Mouse (Mus musculus) heart, embryonic 10.5 days (tissue): ENCODE data around the gene Chd2. TPM values are rescaled to one million over a fixed set of nuclear protein-coding genes. Genes with fewer than 3 reads are reported as not detected.

Experiments
- DNase-seq: peaks from one replicate; pipeline ENCODE4 v3.0.0-alpha.2; 2017; ENCODE audit warnings: low spot score
- H3K27ac ChIP-seq: fragments of 300-500 bp; sonication (generic); 2 replicates; pipeline ENCODE4 v1.5.1; 2016; ENCODE audit warnings: mild to moderate bottlenecking
- H3K27me3 ChIP-seq: fragments of 300-500 bp; sonication (generic); 2 replicates; pipeline ENCODE4 v1.6.1; 2016; ENCODE audit warnings: mild to moderate bottlenecking; ENCODE audit not compliant: poor library complexity, insufficient read depth, severe bottlenecking
- H3K36me3 ChIP-seq: fragments of 300-500 bp; sonication (generic); 2 replicates; pipeline ENCODE4 v1.6.1; 2016; ENCODE audit warnings: mild to moderate bottlenecking, moderate library complexity
- H3K4me1 ChIP-seq: fragments of 300-500 bp; sonication (generic); 2 replicates; pipeline ENCODE4 v1.6.1; 2016; ENCODE audit warnings: mild to moderate bottlenecking
- H3K4me3 ChIP-seq: fragments of 300-500 bp; sonication (generic); 2 replicates; pipeline ENCODE4 v1.5.1; 2016; ENCODE audit warnings: mild to moderate bottlenecking, moderate library complexity
- H3K9me3 ChIP-seq: fragments of 300-500 bp; sonication (generic); 2 replicates; pipeline ENCODE4 v1.6.1; 2016; ENCODE audit warnings: mild to moderate bottlenecking, moderate library complexity
- WGBS: fragments of 180-500 bp; shearing (Covaris S2); methylation state at CpG from one replicate; pipeline ENCODE4 v1.1.7; 2016; 5-methylcytosine and 5-hydroxymethylcytosine counted together
- polyA plus RNA-seq: library from polyadenylated mRNA; unstranded; fragments of >200 nt; fragmentation: Nextera tagmentation; extraction: Ambion mirVana; gene quantifications from 2 replicates; pipeline ENCODE4 v1.2.1, GENCODE M21; 2016

Chd2 gene
- polyA plus RNA-seq, 1 experiment from 2014 or later: 43.6 TPM

DNA sequence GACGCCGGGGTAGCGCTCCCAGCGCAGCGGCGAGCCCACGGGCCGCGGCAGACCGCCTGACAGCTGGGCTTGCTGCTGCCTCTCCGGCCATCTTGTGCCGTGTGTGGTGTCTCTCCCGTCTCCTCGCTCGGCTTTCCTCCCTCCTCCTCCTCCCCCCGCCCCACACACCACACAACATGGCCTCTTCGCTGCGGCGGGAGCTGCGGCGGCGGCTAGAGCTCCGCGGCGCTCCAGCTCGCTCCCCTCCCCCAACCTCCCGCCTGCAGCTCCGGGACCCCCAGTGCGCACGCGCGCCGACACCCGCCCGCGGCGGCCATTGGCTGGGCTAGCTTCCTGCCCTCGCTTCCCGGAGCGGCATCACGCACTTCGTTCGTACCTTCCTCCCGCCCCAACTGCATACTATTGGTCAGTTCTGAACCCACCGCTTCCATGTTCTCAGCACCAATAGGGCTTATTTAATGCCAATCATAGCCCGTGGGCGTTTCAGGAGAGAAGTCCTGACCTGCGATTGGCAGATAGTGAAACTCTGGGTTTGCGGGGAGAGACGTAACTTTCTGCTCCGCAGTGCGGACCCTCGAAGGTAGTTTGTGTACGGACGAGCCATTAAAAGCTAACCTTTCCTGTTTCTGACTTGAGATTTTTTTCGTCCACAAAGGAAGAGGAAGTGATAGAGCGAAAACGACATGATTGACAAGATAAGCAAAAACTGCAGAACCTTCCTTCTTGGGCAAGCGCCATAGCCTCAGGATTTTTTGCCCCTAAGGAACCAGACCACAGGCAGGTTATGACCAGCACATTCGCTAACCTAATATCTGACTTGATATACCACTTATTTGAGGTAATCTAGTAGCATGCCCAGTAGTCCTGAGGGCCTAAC lies 16.9 kb upstream of the Chd2 start:
- peak; percentile 100 for DNase-seq
- Histone ChIP-seq H3K4me1 (peaks cover 16% of the 10 kb centered on the region), H3K36me3 (peaks cover 6% of the 10 kb centered on the region; the same call in 1 of the 2 replicates), H3K27ac (peak overlapping the region; percentile 100), H3K4me3 (peak overlapping the region; percentile 99), H3K9me3 (no peaks in the 10 kb centered on the region), H3K27me3 (no peaks in the 10 kb centered on the region)
- WGBS: under 1% methylated on average over 59 of the region's 60 CpGs

DNA sequence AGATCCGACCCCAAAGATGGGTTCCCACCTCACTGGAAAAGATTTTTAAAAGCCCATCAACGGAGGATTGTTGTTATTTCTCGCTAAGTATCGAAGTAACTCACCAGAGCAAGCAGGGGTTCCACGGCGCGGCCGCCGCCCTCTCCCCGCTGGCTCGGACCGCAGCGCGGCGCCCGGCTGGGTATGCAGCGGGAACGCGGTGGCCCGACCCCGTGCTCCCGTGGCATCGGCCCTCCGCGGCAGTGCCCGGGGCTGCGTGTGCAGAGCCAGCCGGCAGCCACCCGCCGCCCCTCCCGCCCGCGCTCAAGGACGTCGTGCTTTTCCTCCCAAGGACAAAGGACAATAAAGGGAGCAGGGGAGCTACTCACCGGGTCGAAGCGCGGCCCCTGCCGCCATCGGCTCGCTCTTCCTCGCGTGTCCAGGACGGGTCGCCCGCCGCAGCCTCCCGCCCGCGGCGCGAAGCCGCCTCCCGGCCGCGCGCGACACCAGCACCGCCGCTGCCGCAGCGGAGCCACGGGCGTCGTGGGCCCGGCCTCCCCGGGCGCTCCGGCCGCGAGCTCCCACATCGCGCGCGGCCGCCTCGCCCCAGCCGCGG lies 16.1 kb upstream of the Chd2 start:
- Histone ChIP-seq H3K4me3 (peak overlapping the region; percentile 99), H3K4me1 (peaks cover 16% of the 10 kb centered on the region), H3K36me3 (peaks cover 6% of the 10 kb centered on the region; the same call in 1 of the 2 replicates), H3K9me3 (no peaks in the 10 kb centered on the region), H3K27me3 (no peaks in the 10 kb centered on the region), H3K27ac (peak overlapping the region; percentile 100)
- DNase-seq: peak; percentile 85
- WGBS: under 1% methylated on average over 80 of the region's 80 CpGs

DNA sequence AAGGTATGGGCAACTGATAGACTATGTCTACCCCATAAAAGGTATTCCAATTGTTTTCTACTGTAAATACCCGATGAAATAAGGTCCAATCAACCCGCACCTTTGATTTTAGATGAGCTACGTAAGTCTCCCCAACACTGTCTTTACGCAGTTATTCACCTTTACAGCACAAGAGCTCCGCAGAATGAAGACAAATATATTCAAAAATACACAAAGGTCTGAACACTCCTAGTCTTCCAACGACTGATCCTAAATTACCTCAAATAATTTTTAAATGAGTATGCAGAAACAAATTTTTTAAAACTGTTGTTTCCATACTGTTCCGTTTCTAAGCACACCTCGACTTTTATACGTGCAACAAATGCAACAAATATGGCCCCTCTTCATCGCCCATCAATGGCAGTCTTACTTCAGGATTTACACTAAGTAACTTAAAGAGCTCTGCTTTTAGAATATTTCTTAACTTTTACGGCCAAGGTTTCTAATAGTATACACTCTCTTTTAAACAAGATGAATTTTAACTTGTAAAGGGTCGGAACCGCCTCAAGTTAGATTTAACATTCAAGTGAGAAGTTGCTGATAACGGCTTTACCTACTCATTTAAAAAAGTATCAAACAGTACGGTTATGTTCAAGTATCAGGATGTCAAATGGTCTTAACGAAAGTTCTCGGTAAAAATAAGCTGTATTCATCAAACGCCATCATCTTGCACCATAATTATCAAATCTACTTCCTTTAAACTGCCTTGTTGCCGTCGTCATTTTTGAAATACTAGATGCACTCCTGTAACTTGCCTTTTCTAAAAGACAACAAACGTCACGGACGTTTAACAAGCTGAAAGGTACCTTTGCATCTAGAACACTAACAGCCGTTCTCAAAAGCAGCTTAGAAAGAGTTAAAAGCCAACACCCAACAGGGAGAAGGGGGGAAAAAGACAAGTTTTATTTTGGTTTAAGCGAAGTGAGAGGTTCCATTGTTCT lies 15.3 kb upstream of the Chd2 start:
- peak overlapping the region; percentile 99 for H3K4me3 ChIP-seq
- DNase-seq: no peak
- no peaks in the 10 kb centered on the region for H3K27me3 ChIP-seq
- H3K9me3 ChIP-seq: no peaks in the 10 kb centered on the region
- H3K4me1 ChIP-seq: peaks cover 15% of the 10 kb centered on the region
- H3K36me3 ChIP-seq: peaks cover 13% of the 10 kb centered on the region
- H3K27ac ChIP-seq: peak overlapping the region; percentile 100
- under 1% methylated on average over 25 of the region's 25 CpGs for WGBS

DNA sequence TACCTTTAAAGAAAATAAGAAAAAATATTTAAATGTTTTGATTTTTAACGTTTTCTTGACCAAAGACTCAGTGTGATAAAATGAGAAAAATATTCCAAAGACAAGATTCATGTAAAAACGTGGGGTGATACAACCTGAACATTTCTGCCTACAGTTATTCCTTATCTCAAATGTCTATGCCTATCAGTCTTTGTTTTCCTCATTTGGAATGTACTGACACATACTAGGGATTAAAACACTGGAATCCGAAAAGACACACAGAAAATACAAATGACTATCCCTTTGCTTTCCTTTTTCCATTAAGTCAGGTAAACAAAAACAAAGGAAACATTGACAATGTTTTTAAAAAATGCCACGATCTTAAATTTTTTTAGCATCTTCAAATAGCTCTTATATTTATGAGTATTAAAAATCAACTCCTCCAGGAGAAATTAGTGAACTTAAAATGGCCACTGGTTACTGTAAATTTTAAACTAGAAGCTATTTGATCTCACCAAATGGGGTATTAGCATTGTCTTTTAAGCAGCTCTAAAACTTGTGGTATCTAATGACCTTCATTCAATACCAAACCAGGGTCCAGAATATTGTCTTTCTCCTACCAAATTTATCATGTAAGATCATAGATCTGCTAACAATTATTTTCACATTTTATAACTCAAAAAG lies 14.4 kb upstream of the Chd2 start:
- H3K4me1 ChIP-seq: peaks cover 7% of the 10 kb centered on the region
- H3K36me3 ChIP-seq: peaks cover 22% of the 10 kb centered on the region
- 20% methylated on average over 4 of the region's 4 CpGs for WGBS
- H3K27me3 ChIP-seq: no peaks in the 10 kb centered on the region
- H3K4me3 ChIP-seq: peak overlapping the region; percentile 99
- no peaks in the 10 kb centered on the region for H3K9me3 ChIP-seq
- no peak for DNase-seq
- H3K27ac ChIP-seq: peak overlapping the region; percentile 100

DNA sequence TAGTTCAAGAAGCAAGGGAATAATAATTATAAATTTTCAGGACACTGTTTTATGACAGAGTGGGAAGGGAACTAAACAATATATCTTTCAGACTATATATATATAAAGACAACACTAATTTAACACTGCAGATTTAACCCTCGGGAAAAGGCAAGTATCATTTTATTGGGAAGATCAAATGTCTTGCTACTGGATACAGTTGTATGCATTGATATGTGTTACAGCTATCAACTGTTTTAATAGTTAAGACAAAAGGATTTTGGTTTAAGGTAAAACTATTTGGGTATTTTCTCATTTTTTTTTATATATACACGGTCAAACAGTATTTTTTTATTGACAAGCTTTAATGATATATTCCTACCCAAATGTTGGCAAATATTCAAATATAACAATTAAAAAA lies 13.2 kb upstream of the Chd2 start:
- H3K4me3 ChIP-seq: peak overlapping the region; percentile 99; the same call in 1 of the 2 replicates
- H3K9me3 ChIP-seq: no peaks in the 10 kb centered on the region
- peaks cover 7% of the 10 kb centered on the region for H3K4me1 ChIP-seq
- no peaks in the 10 kb centered on the region for H3K27me3 ChIP-seq
- DNase-seq: no peak
- WGBS: 67% methylated on average over 2 of the region's 2 CpGs
- peaks cover 33% of the 10 kb centered on the region for H3K36me3 ChIP-seq
- H3K27ac ChIP-seq: no peak overlapping the region

DNA sequence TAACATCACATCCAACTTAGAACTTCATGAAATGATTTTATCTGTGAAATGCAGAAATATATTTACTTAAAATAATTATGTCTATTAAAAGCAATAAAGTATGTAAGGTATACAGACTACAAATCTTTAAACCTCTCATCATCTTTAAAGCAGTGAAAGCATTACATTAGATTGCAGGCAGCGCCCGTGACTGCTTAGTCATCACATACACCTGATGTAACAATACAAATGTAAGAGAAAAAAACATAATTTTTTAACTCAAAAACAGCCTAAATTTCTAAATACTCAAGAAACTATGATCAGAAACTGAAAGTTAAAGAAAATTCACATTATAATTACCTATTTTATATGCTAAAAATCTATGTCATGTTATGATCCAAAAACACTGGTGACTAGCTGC lies 11.5 kb upstream of the Chd2 start:
- Histone ChIP-seq H3K4me3 (no peak overlapping the region), H3K36me3 (peaks cover 50% of the 10 kb centered on the region)

DNA sequence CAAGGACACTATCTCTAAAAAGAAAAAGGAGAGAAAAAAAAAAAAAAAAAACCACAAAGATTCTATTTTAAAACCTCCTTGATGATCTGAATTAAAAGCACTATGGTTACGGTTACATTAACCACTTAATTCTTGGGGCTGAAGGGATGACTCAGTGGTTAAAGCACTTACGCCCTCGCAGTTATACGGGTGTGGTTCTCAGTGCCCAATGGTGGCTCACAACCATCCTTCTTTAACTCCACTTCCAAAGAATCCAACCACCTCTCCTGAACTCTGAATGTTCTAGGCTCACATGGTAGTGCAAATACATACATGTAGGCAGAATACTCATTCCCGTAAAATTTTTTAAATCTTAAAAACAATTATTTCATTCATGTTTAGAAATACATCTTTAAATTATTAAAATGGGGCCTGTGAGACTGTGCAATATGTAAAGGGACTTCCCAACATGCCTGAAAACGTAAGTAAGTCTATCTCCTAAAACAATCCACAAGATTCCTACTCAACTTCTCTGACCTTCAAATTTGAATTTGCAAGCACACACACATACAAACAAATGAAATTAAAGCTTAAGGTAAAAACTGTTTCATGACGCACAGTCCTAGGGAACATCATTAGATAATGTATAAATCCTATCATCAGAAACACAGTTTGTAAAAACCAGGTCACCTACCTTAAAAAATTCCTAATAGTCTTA lies 10.6 kb upstream of the Chd2 start:
- H3K4me1 ChIP-seq: peaks cover 8% of the 10 kb centered on the region; the same call in 1 of the 2 replicates
- peaks cover 53% of the 10 kb centered on the region for H3K36me3 ChIP-seq
- DNase-seq: no peak
- H3K27me3 ChIP-seq: no peaks in the 10 kb centered on the region
- H3K9me3 ChIP-seq: no peaks in the 10 kb centered on the region
- peak overlapping the region; percentile 22 for H3K4me3 ChIP-seq
- no peak overlapping the region for H3K27ac ChIP-seq
- WGBS: 90% methylated on average over 7 of the region's 7 CpGs

More for the DNA sequence above, 11.5 kb upstream of the Chd2 start:
- Histone ChIP-seq H3K27me3 (no peaks in the 10 kb centered on the region), H3K9me3 (no peaks in the 10 kb centered on the region), H3K4me1 (peaks cover 4% of the 10 kb centered on the region; the same call in 1 of the 2 replicates), H3K27ac (no peak overlapping the region)
- DNase-seq: no peak
- 80% methylated on average over 2 of the region's 2 CpGs for WGBS

DNA sequence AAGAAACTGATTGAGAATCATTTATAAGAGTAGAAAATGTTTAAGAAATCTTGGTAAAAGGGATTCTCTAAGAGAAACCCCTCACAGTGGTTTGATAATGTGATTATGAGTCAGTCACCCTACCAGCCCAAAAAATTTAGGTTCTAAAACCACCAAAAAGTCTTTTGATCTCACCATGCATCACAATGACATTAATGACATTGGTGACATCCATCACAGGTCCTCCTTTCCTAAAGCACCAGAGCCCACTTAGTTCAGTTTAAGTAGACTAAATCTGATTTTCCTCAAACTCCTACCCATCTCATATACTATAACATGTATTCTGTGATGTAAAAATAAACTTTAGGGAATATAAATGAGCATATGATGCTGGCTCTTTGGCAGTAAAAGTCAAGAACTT lies 9.7 kb upstream of the Chd2 start:
- H3K9me3 ChIP-seq: no peaks in the 10 kb centered on the region
- no peak overlapping the region for H3K4me3 ChIP-seq
- H3K4me1 ChIP-seq: peaks cover 15% of the 10 kb centered on the region; the same call in 1 of the 2 replicates
- no peak overlapping the region for H3K27ac ChIP-seq
- DNase-seq: no peak
- H3K36me3 ChIP-seq: peaks cover 57% of the 10 kb centered on the region
- H3K27me3 ChIP-seq: no peaks in the 10 kb centered on the region

DNA sequence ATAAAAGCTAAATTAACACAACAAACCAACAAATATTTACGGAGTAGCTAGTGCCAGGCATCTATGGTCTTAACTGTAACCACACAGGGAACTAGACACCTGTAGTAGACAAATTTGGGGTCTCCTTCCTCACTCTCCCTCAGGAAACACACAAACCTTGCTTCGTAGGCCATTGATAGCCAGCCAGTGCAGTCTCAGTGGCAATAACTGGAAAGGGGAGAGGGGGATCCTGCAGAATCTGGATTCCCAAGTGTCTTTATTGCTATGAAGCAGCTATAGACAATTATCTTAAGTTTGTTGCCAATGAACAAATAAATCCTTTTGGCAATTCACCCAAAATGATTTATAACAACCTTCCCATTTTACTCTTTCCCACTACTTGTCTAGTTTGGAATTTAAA lies 6.4 kb upstream of the Chd2 start:
- Histone ChIP-seq H3K4me1 (peaks cover 15% of the 10 kb centered on the region; the same call in 1 of the 2 replicates), H3K9me3 (no peaks in the 10 kb centered on the region), H3K4me3 (no peak overlapping the region), H3K36me3 (peaks cover 73% of the 10 kb centered on the region), H3K27me3 (no peaks in the 10 kb centered on the region), H3K27ac (no peak overlapping the region)
- WGBS: 85% methylated on average over 2 of the region's 2 CpGs
- no peak for DNase-seq

DNA sequence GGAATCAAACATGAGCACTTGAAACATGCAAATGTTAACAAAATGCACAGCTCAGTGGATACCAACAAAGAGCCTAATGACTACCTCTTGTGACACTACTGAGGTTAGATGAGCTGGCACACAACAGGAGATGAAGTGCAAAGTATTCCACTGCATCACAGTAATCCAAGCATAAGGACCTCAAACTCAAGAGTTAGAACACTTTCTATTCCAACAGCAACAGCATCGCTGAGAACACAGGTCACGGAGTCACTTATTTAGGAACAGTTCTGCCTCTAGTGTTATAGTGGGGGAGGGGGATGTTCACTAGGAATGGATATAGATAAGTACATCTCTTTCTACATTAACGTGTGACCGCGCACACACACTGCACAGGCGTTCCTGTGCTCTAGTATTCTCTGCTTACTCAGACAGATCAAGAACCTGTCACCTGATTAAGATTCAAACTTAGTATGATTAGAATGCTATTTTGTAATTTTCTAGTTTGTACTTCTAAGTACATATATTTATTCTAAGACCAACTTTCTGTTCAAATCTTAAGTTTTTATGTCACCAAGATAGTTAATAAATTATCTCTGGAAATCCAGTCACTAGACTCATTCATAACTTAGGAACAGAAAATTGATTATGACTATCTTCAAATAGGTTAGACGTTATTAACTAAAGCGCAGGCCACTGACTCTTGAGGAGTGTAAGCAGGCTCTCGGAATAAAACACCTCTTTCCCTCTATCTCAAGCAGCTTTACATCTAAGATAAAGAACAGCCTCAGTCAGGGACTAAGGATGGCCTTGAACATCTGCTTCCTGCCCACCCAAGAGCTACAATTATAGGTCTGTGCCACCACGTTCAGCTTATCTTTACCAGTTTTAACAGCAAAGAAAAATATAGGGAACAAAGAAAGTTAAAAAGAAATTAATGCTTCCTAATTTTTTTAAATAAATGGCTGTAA lies 5.2 kb upstream of the Chd2 start:
- 54% methylated on average over 10 of the region's 10 CpGs for WGBS
- no peaks in the 10 kb centered on the region for H3K27me3 ChIP-seq
- DNase-seq: no peak
- peak overlapping the region; percentile 18; the same call in 1 of the 2 replicates for H3K4me3 ChIP-seq
- H3K36me3 ChIP-seq: peaks cover 68% of the 10 kb centered on the region
- H3K4me1 ChIP-seq: peaks cover 15% of the 10 kb centered on the region; the same call in 1 of the 2 replicates
- H3K27ac ChIP-seq: no peak overlapping the region; the same call in 1 of the 2 replicates
- H3K9me3 ChIP-seq: no peaks in the 10 kb centered on the region

DNA sequence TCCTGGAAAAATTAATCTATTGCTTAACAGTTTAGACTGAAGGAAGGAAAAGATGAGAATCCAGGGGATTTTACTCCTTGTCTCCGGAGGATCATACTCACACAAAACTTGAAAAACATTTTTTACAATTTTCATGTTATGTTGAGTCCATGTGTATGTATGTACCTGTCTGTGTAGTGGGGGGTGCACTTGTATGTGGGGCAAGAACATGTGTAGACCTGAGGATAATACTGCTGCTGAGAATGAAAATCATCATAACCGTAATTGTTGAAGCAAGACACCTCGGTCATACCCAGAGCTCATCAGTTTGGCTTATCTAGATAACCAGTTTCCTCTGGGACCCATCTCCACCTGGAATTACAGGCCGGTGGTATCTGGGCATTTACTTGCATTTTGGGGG lies 3.4 kb upstream of the Chd2 start:
- no peak overlapping the region for H3K4me3 ChIP-seq
- H3K9me3 ChIP-seq: no peaks in the 10 kb centered on the region
- 91% methylated on average over 4 of the region's 4 CpGs for WGBS
- DNase-seq: no peak
- H3K36me3 ChIP-seq: peaks cover 51% of the 10 kb centered on the region
- no peak overlapping the region for H3K27ac ChIP-seq
- peaks cover 15% of the 10 kb centered on the region; the same call in 1 of the 2 replicates for H3K4me1 ChIP-seq
- H3K27me3 ChIP-seq: no peaks in the 10 kb centered on the region
